Mouse (Mus musculus): ENCODE measurements at regions not wholly inside any gene's neighbourhood (a gene's known extent, or its start where the extent isn't known, plus 50 kb on each side); places are given as distances from the start of the nearest gene placed in this dataset.

- no peak overlapping the region for H3K4me3 ChIP-seq (replicated peaks; ENCODE audit: low read length)
- no peaks in the 10 kb centered on the region for H3K9me3 ChIP-seq (ENCODE audit: low read length)
- H3K4me1 ChIP-seq (replicated peaks; ENCODE audit: low read depth, low read length): no peaks in the 10 kb centered on the region
- no peaks in the 10 kb centered on the region for H3K27me3 ChIP-seq (ENCODE audit: insufficient read depth, low read length)
- TF ChIP-seq NANOG (IDR thresholded peaks at IDR 0.05; ENCODE audit: borderline replicate concordance, low read length) (no peak), POU5F1 (IDR thresholded peaks at IDR 0.05; ENCODE audit: borderline replicate concordance, low read length) (no peak), CTCF (conservative IDR thresholded peaks at IDR 0.05; ENCODE audit: low read length) (no peak)
- H3K36me3 ChIP-seq (ENCODE audit: insufficient read depth, low read length): no peaks in the 10 kb centered on the region
Observed at GRCm38 (mm10) chr1:193992226-193992625, 622.1 kb upstream of the Camk1g start.

DNA sequence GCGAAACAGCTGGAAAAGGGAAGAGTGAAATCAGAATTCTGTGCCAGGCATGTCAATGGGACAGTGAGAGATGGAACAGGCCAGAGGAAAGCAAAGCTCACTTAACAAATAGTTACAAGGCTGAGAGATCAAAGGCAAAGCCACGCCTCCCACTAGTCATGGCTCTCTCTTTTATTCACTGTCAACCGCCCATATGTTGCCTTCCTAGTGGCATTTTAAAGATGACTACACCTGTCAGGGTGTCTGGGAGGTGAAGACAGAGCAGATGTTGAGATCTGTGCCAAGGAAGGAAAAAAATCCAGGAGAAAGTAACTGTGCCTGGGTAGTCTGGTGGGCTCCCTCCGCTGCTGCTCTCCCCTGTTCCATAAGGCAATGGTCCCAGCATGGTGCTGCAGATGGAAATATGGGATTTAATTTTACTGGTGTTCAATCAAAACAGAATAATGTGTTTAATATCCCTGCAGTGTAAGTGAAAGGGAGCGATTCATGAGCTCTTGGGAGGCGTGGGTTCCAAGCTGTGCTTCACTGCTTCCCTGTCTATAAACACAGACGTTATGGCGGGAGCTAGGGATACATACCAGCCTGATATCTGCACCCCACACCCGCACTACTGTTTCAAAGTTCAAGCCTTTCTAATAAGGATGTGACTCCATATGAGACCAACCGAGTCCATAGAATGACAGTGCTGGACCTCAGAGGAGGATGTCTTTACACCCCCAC, 620.0 kb upstream of the Camk1g start:
- H3K27me3 ChIP-seq (ENCODE audit: insufficient read depth, low read length): no peaks in the 10 kb centered on the region
- TF ChIP-seq NANOG (IDR thresholded peaks at IDR 0.05; ENCODE audit: borderline replicate concordance, low read length): no peak
- TF ChIP-seq POU5F1 (IDR thresholded peaks at IDR 0.05; ENCODE audit: borderline replicate concordance, low read length): no peak
- TF ChIP-seq CTCF (conservative IDR thresholded peaks at IDR 0.05; ENCODE audit: low read length): no peak
- no peak overlapping the region for H3K4me3 ChIP-seq (replicated peaks; ENCODE audit: low read length)
- H3K36me3 ChIP-seq (ENCODE audit: insufficient read depth, low read length): no peaks in the 10 kb centered on the region
- no peaks in the 10 kb centered on the region for H3K4me1 ChIP-seq (replicated peaks; ENCODE audit: low read depth, low read length)
- H3K9me3 ChIP-seq (ENCODE audit: low read length): no peaks in the 10 kb centered on the region

- TF ChIP-seq NANOG (IDR thresholded peaks at IDR 0.05; ENCODE audit: borderline replicate concordance, low read length) (no peak), CTCF (conservative IDR thresholded peaks at IDR 0.05; ENCODE audit: low read length) (no peak), POU5F1 (IDR thresholded peaks at IDR 0.05; ENCODE audit: borderline replicate concordance, low read length) (no peak)
- H3K4me3 ChIP-seq (replicated peaks; ENCODE audit: low read length): no peak overlapping the region
- H3K27me3 ChIP-seq (ENCODE audit: insufficient read depth, low read length): no peaks in the 10 kb centered on the region
- no peaks in the 10 kb centered on the region for H3K36me3 ChIP-seq (ENCODE audit: insufficient read depth, low read length)
- H3K4me1 ChIP-seq (replicated peaks; ENCODE audit: low read depth, low read length): no peaks in the 10 kb centered on the region
- no peaks in the 10 kb centered on the region for H3K9me3 ChIP-seq (ENCODE audit: low read length)
Observed at GRCm38 (mm10) chr1:193988970-193989904, 619.1 kb upstream of the Camk1g start.

DNA sequence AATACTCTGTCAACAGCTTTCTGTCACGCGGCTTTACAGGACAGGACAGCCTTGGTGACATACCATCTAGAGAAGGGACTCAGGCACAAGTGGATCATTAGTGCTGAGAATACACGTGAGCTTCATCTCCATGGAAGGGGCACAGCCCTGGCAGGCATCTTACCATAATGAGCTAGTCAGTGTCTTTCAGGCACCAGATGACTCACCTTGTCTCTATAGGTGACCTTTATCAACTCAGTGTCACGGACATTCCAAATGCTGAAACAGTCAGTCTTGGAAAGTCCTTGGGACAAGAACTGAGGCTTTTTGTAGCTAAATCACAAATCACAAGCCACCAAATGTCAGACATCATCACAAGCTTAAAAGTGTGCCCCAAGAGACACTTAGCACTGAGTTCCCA, 610.5 kb upstream of the Camk1g start:
- Histone ChIP-seq H3K4me1 (replicated peaks; ENCODE audit: low read depth, low read length) (no peaks in the 10 kb centered on the region), H3K27me3 (ENCODE audit: insufficient read depth, low read length) (no peaks in the 10 kb centered on the region), H3K4me3 (replicated peaks; ENCODE audit: low read length) (no peak overlapping the region), H3K9me3 (ENCODE audit: low read length) (no peaks in the 10 kb centered on the region), H3K36me3 (ENCODE audit: insufficient read depth, low read length) (no peaks in the 10 kb centered on the region)
- TF ChIP-seq POU5F1 (IDR thresholded peaks at IDR 0.05; ENCODE audit: borderline replicate concordance, low read length): no peak
- no peak for TF ChIP-seq NANOG (IDR thresholded peaks at IDR 0.05; ENCODE audit: borderline replicate concordance, low read length)
- no peak for TF ChIP-seq CTCF (conservative IDR thresholded peaks at IDR 0.05; ENCODE audit: low read length)

GRCm38 (mm10) chr1:193971537-193971936, 601.4 kb upstream of the Camk1g start:
- Histone ChIP-seq H3K27me3 (ENCODE audit: insufficient read depth, low read length) (no peaks in the 10 kb centered on the region), H3K9me3 (ENCODE audit: low read length) (no peaks in the 10 kb centered on the region), H3K4me1 (replicated peaks; ENCODE audit: low read depth, low read length) (no peaks in the 10 kb centered on the region), H3K4me3 (replicated peaks; ENCODE audit: low read length) (no peak overlapping the region), H3K36me3 (ENCODE audit: insufficient read depth, low read length) (no peaks in the 10 kb centered on the region)
- TF ChIP-seq NANOG (IDR thresholded peaks at IDR 0.05; ENCODE audit: borderline replicate concordance, low read length) (no peak), POU5F1 (IDR thresholded peaks at IDR 0.05; ENCODE audit: borderline replicate concordance, low read length) (no peak), CTCF (conservative IDR thresholded peaks at IDR 0.05; ENCODE audit: low read length) (no peak)

DNA sequence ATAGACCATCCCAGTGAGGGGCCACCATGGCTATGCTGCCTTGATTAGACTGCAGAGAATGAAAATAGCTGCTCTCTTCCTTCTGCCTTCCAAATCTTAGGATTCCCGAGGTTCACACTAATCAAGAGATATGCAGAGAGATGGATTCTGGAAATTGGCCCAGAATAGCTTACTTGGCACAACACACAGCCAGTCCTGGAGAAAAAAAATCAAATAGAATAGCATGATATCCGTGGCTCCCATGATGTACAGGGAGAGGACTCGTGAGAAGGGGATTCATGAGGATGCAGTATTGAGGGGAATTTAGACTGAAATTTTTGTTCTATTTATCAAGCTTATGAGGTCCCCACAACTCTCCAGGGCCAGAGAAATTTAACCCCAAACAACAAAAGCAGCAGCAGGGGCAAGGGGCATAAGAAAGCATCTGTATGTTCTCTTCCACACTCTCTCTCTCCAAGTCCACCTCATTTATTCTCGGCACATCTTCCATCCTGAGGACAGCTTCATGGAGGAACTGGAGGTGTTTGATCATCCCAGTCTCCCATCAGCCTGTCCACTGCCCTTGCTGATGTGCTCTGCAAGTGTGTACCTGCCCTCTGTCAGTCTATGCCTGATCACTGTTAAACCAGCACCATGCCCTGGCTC, 599.3 kb upstream of the Camk1g start:
- Histone ChIP-seq H3K4me3 (replicated peaks; ENCODE audit: low read length) (no peak overlapping the region), H3K9me3 (ENCODE audit: low read length) (no peaks in the 10 kb centered on the region), H3K27me3 (ENCODE audit: insufficient read depth, low read length) (no peaks in the 10 kb centered on the region), H3K4me1 (replicated peaks; ENCODE audit: low read depth, low read length) (no peaks in the 10 kb centered on the region), H3K36me3 (ENCODE audit: insufficient read depth, low read length) (no peaks in the 10 kb centered on the region)
- TF ChIP-seq CTCF (conservative IDR thresholded peaks at IDR 0.05; ENCODE audit: low read length): no peak
- TF ChIP-seq POU5F1 (IDR thresholded peaks at IDR 0.05; ENCODE audit: borderline replicate concordance, low read length): no peak
- no peak for TF ChIP-seq NANOG (IDR thresholded peaks at IDR 0.05; ENCODE audit: borderline replicate concordance, low read length)

- Histone ChIP-seq H3K9me3 (ENCODE audit: low read length) (no peaks in the 10 kb centered on the region), H3K36me3 (ENCODE audit: insufficient read depth, low read length) (no peaks in the 10 kb centered on the region), H3K4me3 (replicated peaks; ENCODE audit: low read length) (no peak overlapping the region), H3K4me1 (replicated peaks; ENCODE audit: low read depth, low read length) (no peaks in the 10 kb centered on the region), H3K27me3 (ENCODE audit: insufficient read depth, low read length) (no peaks in the 10 kb centered on the region)
- TF ChIP-seq CTCF (conservative IDR thresholded peaks at IDR 0.05; ENCODE audit: low read length) (no peak), POU5F1 (IDR thresholded peaks at IDR 0.05; ENCODE audit: borderline replicate concordance, low read length) (no peak), NANOG (IDR thresholded peaks at IDR 0.05; ENCODE audit: borderline replicate concordance, low read length) (no peak)
Observed at GRCm38 (mm10) chr1:193967957-193968926, 598.1 kb upstream of the Camk1g start.

All from E14TG2a.4 (cell line).